Mouse (Mus musculus) c-Kit-positive CD71-positive TER-119-positive erythroid progenitor cells, embryonic 14.5 days (primary cell): ENCODE data around the gene Ebf1.

Experiments used
- DNase-seq: peaks from one replicate; pipeline ENCODE4 v3.0.0-alpha.2; 2013; ENCODE audit warnings: low spot score

Gene Ebf1

GRCm38 (mm10) chr11:44841127-44842056, 224.3 kb downstream of the Ebf1 start:
- DNase-seq, result no peak

GRCm38 (mm10) chr11:44851874-44852273, 234.8 kb downstream of the Ebf1 start:
- no peak for DNase-seq

GRCm38 (mm10) chr11:44852921-44853320, 235.8 kb downstream of the Ebf1 start:
- no peak for DNase-seq

GRCm38 (mm10) chr11:44854496-44854895, 237.4 kb downstream of the Ebf1 start:
- no peak for DNase-seq

- DNase-seq, result no peak
Measured at GRCm38 (mm10) chr11:44861108-44861507, 244.0 kb downstream of the Ebf1 start.

- no peak for DNase-seq
Measured at GRCm38 (mm10) chr11:44863910-44864309, 246.8 kb downstream of the Ebf1 start.

GRCm38 (mm10) chr11:44866476-44867149, 249.5 kb downstream of the Ebf1 start:
- DNase-seq, result no peak

- no peak for DNase-seq
Measured at GRCm38 (mm10) chr11:44867433-44867832, 250.3 kb downstream of the Ebf1 start.

GRCm38 (mm10) chr11:44873876-44874275, 256.8 kb downstream of the Ebf1 start:
- no peak for DNase-seq

- no peak for DNase-seq
Measured at GRCm38 (mm10) chr11:44875171-44875570, 258.1 kb downstream of the Ebf1 start.

- no peak for DNase-seq
Measured at GRCm38 (mm10) chr11:44881056-44881683, 264.1 kb downstream of the Ebf1 start.

GRCm38 (mm10) chr11:44882476-44882970, 265.4 kb downstream of the Ebf1 start:
- no peak for DNase-seq

- DNase-seq, result no peak
Measured at GRCm38 (mm10) chr11:44884337-44884736, 267.2 kb downstream of the Ebf1 start.

- no peak for DNase-seq
Measured at GRCm38 (mm10) chr11:44886897-44887296, 269.8 kb downstream of the Ebf1 start.

GRCm38 (mm10) chr11:44887691-44888090, 270.6 kb downstream of the Ebf1 start:
- DNase-seq, result no peak

- no peak for DNase-seq
Measured at GRCm38 (mm10) chr11:44888390-44888789, 271.3 kb downstream of the Ebf1 start.

- peak; percentile 3 for DNase-seq
Measured at GRCm38 (mm10) chr11:44892814-44893521, 275.9 kb downstream of the Ebf1 start.

GRCm38 (mm10) chr11:44893986-44894385, 276.9 kb downstream of the Ebf1 start:
- no peak for DNase-seq

GRCm38 (mm10) chr11:44894798-44895197, 277.7 kb downstream of the Ebf1 start:
- DNase-seq, result no peak

- no peak for DNase-seq
Measured at GRCm38 (mm10) chr11:44895893-44896292, 278.8 kb downstream of the Ebf1 start.

- peak; percentile 12 for DNase-seq
Measured at GRCm38 (mm10) chr11:44897140-44897665, 280.1 kb downstream of the Ebf1 start.

GRCm38 (mm10) chr11:44899554-44899953, 282.4 kb downstream of the Ebf1 start:
- DNase-seq, result no peak
